Mouse (Mus musculus): ENCODE data around the gene Foxp4. TPM values are rescaled to one million over a fixed set of nuclear protein-coding genes. Genes with fewer than 3 reads are reported as not detected.

Gene Foxp4
- total RNA-seq, 4 experiments from 2014 or later: 5.9 to 7.8 (median 6.6) TPM

Other genes starting within 250 kb of the Foxp4 start
- gene Tomm6, start 236.3 kb downstream of the Foxp4 start, total RNA-seq (2022): 100 to 1,000 TPM; 106 to 129 (median 114) TPM
- 1 to 10 TPM; 4.3 to 6.0 (median 5.2) TPM for gene Frs3, start 235.6 kb downstream of the Foxp4 start, total RNA-seq (2022)
- under 1 TPM in 2 of 4 experiments, not detected in 2; 0.17 to 0.39 TPM for gene Gm21981, start 230.2 kb downstream of the Foxp4 start, total RNA-seq (2022)
- 1 to 10 TPM in 3 of 4 experiments, under 1 TPM in 1; 0.56 to 3.3 (median 2.3) TPM for gene Prickle4, start 229.9 kb downstream of the Foxp4 start, total RNA-seq (2022)
- gene Pgc, start 197.8 kb downstream of the Foxp4 start, total RNA-seq (2022): not detected
- gene Tfeb, start 187.6 kb downstream of the Foxp4 start, total RNA-seq (2022): 100 to 1,000 TPM; 102 to 107 (median 103) TPM
- gene Mdfi, start 90.0 kb downstream of the Foxp4 start, total RNA-seq (2022): 1 to 10 TPM in 1 of 4 experiments, under 1 TPM in 3; 0.32 to 1.4 (median 0.55) TPM
- gene 1700122O11Rik, start 113.6 kb upstream of the Foxp4 start, total RNA-seq (2022): not detected
- gene 1700067P10Rik, start 164.7 kb upstream of the Foxp4 start, total RNA-seq (2022): not detected
- not detected for gene 9830107B12Rik, start 221.6 kb upstream of the Foxp4 start, total RNA-seq (2022)
- not detected for gene A530064D06Rik, start 242.6 kb upstream of the Foxp4 start, total RNA-seq (2022)